Mouse (Mus musculus) midbrain, embryonic 15.5 days (tissue): ENCODE data around the gene Gm20815. TPM values are rescaled to one million over a fixed set of nuclear protein-coding genes. Genes with fewer than 3 reads are reported as not detected.
"Not testable (repeated sequence)": the region's sequence is repeated elsewhere in the genome, so short reads cannot be mapped to it uniquely, and the experiment has no call there.

Experiments
- ATAC-seq: fragments of 200-750 bp; cut with Nextera tagmentation; replicated peaks from 2 replicates; pipeline ENCODE4 v1.8.0; 2017; ENCODE audit warnings: moderate TSS enrichment
- H3K27ac ChIP-seq: fragments of 300-500 bp; sonication (generic); 2 replicates; pipeline ENCODE4 v1.5.1; 2015; ENCODE audit warnings: mild to moderate bottlenecking, inconsistent platforms
- H3K27me3 ChIP-seq: fragments of 300-500 bp; sonication (generic); replicated peaks from 2 replicates; pipeline ENCODE4 v1.6.1; 2015; ENCODE audit warnings: inconsistent platforms
- H3K36me3 ChIP-seq: fragments of 300-500 bp; sonication (generic); replicated peaks from 2 replicates; pipeline ENCODE4 v1.6.1; 2015; ENCODE audit warnings: inconsistent platforms
- H3K4me1 ChIP-seq: fragments of 300-500 bp; sonication (generic); 2 replicates; pipeline ENCODE4 v1.6.1; 2015; ENCODE audit warnings: inconsistent platforms
- H3K4me2 ChIP-seq: fragments of 300-500 bp; sonication (generic); 2 replicates; pipeline ENCODE4 v1.6.1; 2015; ENCODE audit warnings: inconsistent platforms, mild to moderate bottlenecking, moderate library complexity
- H3K4me3 ChIP-seq: fragments of 300-500 bp; sonication (generic); 2 replicates; pipeline ENCODE4 v1.5.1; 2015; ENCODE audit warnings: mild to moderate bottlenecking, inconsistent platforms
- H3K9ac ChIP-seq: fragments of 300-500 bp; sonication (generic); 2 replicates; pipeline ENCODE4 v1.6.1; 2015; ENCODE audit warnings: mild to moderate bottlenecking, inconsistent platforms
- H3K9me3 ChIP-seq: fragments of 300-500 bp; sonication (generic); 2 replicates; pipeline ENCODE4 v1.6.1; 2016; ENCODE audit warnings: inconsistent platforms
- WGBS: fragments of 180-500 bp; shearing (Covaris S2); methylation state at CpG from one replicate; pipeline ENCODE4 v1.1.7; 2015; ENCODE audit warnings: mixed read lengths; 5-methylcytosine and 5-hydroxymethylcytosine counted together
- polyA plus RNA-seq: library from polyadenylated mRNA; unstranded; fragments of >200 nt; fragmentation: Nextera tagmentation; extraction: Ambion mirVana; gene quantifications from 2 replicates; pipeline ENCODE4 v1.2.1, GENCODE M21; 2015

Gm20815 gene
- not detected in 2 replicates for polyA plus RNA-seq

- H3K4me3 ChIP-seq, H3K27me3 ChIP-seq, H3K9me3 ChIP-seq, H3K4me1 ChIP-seq, H3K36me3 ChIP-seq, ATAC-seq, H3K27ac ChIP-seq, H3K9ac ChIP-seq, H3K4me2 ChIP-seq: not testable (repeated sequence)
- WGBS, result 34% methylated on average over 2 of the region's 4 CpGs
These were observed at the start of gene Gm20815 for GRCm38 (mm10) chrY:8835069-8835468. Gene Gm20815, minus strand, starts transcription at chrY:8835169.
